Mouse (Mus musculus) kidney, postnatal 14 days (tissue): ENCODE data around the gene Dlg2.

Experiments used
- DNase-seq: peaks from one replicate; pipeline ENCODE4 v3.0.0; 2022; ENCODE audit warnings: mixed read lengths

Dlg2 gene

DNA sequence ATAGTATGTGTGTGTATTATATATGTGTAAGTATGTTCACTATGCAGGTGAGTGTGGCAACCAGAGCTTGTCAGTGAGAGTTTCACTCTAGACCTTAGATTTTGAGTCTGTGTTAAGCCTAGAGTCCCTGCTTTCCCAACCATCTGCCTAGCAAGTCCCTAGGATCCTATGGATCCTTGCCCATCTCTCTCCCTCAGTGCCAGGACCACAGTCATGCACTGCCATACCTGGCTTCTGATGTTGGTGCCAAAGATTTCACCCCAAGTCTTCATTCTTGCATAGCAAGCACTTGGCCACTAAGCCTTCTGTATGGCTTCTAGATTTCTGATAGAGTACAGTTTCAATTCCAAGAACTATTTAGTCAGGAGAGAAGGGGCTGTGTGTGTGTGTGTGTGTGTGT, 1843.7 kb downstream of the Dlg2 start:
- no peak for DNase-seq

GRCm38 (mm10) chr7:92321786-92322185, 1845.3 kb downstream of the Dlg2 start:
- no peak for DNase-seq

GRCm38 (mm10) chr7:92322342-92323069, 1846.0 kb downstream of the Dlg2 start:
- DNase-seq = peak; percentile 6

GRCm38 (mm10) chr7:92323710-92324109, 1847.2 kb downstream of the Dlg2 start:
- peak; percentile 60 for DNase-seq

DNA sequence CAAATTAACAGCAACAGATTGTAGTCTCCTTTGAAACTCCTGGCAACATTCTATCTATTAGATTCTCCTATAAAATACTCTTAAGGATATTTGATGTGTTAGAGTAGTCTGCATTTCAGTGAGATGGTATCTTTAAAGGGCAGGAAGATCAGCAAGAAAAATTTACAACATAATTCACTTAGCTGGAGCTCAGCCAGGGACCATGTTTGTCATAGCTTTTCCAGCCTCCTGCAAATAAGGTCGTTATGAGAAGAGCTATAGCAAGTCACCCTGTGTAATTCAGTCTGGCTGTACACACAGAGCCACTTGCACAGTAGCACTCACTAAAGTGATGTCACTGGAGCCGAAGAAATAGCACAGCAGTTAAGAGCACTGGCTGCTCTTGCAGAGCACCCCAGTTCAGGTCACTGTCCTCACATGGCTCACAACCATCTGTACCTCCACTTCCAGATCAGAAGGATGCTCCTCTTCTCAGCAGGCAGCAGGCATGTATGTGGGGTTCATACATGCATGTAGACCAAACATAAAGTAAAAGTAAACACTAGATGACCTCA, 1850.9 kb downstream of the Dlg2 start:
- no peak for DNase-seq

DNA sequence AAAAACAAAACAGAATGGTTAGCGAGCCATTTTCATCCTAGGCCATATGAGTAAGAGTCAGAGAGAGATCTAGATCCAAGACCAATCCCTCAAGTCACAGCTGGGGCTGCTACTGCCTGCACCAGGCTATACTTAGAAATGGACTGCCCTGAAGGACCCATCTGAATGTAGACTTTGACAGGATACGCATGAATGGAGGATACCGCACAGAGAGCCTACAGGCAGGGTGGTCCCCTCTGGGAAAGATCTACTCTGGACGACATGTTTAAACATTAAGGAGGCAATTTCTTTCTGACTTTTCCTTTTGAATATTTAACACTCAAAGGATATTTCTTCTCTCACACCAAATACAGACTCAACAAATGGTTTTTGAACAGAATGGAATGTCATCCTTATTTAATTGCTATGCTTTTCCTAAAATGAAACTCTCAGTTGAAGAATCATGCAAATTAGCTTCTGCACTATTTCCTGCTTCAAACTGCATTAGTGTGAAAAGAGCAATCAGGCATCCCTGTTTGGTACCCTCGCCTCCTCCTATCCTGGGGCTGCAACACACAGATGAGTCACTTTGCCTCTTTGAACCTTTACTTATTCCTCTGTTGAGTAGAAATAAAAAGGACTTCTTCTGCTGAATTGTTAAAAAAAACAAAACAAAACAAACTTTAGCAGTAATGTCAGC, 1856.9 kb downstream of the Dlg2 start:
- no peak for DNase-seq

DNA sequence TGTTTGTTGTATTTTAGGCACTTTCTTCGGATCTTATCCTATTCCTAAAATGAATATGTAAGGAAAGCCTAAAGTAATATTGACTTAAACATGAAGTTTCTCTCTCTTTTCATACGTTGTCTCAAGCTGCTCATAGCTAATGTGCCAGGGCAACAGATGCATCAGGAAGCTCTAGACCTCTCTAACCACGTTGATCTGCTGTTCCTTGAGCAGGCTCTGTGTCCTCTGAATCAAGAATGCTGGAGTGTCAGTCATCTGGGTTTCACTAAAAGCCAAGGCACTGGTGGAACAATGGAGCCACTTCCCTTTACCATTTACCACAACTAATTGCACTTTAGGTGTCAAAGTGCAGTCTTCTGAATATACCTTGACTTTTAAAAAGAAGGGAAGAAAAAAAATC, 1880.1 kb downstream of the Dlg2 start:
- DNase-seq = no peak

GRCm38 (mm10) chr7:92363386-92363785, 1886.9 kb downstream of the Dlg2 start:
- no peak for DNase-seq

GRCm38 (mm10) chr7:92363800-92364199, 1887.3 kb downstream of the Dlg2 start:
- no peak for DNase-seq

DNA sequence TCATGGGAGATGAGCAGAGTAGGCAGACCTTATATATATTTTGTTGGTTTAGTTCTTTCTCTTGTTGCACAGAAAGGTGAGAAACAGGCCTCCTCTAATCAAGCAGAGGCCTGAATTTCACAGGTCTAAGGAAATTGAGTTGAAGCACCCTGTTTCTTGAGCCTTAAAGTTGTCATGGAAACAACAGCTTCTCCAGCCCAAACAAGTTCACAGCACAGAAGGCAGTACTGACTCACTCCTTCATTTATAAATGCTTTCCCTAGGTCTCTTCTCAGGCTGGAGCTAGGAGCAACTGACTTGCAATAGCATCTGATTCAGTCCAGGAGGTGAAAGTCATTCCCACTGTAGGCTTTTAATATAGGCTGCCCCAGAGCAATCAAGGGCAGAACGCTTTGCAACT, 1890.6 kb downstream of the Dlg2 start:
- no peak for DNase-seq

GRCm38 (mm10) chr7:92370521-92370920, 1894.0 kb downstream of the Dlg2 start:
- no peak for DNase-seq

- no peak for DNase-seq
These were observed 1895.2 kb downstream of the Dlg2 start for GRCm38 (mm10) chr7:92371638-92372037.

DNA sequence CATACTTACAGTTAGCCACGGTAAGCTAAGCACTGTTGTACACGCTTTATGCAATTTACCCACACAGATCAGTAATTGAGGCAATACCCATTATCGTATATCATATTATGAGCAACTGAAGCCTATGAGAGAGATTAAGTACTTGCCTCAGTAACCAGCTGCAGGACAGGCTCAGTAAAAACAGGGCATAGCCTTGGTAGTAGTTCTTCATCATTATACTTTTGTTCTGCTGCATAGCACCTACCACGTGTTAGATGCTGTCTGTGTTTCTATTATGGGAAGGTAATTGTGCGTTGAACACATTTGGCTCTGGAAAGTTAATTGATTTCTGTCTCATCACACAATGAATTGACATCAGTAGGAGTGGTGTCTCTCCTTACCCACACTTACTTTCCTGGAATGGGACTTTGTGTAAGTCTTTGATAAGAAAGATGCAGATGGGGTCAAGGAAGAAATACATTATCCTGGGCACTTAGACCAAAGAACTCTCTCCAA, 1897.4 kb downstream of the Dlg2 start:
- DNase-seq = no peak

DNA sequence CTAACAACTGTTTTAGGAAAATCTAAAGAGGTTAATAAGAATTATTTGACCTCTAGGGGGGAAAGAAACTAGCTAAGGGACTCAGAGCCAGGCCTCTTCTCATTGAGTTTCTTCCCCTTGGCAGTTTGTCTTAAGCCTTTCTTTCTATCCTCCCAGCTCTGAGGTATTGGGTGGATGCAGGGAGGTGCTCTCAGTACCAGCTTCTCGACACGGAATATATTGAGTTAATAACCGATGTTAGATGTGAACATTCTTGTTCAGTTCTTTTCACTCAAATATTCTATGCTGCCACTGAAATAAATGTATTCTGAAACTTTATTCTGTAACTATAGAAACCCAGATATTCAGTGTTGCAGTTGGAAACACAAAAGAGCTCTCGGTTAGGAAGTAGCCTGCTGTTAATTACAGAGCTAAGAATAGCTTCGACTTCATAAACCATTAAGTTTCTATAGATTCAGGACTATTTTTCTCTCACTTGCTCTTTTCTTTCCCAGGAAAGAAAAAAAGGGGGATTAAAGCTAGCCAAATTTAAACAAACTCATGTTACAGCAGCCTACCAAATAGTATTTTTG, 1907.5 kb downstream of the Dlg2 start:
- DNase-seq = no peak

GRCm38 (mm10) chr7:92392052-92392640, 1915.7 kb downstream of the Dlg2 start:
- no peak for DNase-seq

- DNase-seq = no peak
These were observed 1920.3 kb downstream of the Dlg2 start for GRCm38 (mm10) chr7:92396783-92397182.

- DNase-seq = no peak
These were observed 1922.4 kb downstream of the Dlg2 start for GRCm38 (mm10) chr7:92398841-92399240.

DNA sequence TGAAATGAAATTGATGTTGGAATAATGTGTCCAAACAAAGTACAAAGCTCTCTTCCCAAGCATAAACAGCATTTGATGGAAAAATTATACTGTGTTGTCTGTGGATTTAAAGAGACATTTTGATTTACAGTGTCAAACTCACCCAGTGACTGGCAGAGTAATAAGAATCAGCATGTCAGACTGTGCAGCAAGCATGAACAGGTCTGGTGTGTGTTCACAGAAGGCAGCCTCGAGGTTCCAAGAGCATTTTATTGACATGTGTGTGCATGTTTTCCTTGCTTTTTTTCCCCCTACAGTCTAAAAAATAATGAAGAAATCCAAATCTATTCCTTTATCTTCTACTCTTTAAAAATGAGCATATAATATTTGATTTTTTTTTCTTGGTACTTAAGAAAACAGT, 1924.1 kb downstream of the Dlg2 start:
- DNase-seq = no peak

DNA sequence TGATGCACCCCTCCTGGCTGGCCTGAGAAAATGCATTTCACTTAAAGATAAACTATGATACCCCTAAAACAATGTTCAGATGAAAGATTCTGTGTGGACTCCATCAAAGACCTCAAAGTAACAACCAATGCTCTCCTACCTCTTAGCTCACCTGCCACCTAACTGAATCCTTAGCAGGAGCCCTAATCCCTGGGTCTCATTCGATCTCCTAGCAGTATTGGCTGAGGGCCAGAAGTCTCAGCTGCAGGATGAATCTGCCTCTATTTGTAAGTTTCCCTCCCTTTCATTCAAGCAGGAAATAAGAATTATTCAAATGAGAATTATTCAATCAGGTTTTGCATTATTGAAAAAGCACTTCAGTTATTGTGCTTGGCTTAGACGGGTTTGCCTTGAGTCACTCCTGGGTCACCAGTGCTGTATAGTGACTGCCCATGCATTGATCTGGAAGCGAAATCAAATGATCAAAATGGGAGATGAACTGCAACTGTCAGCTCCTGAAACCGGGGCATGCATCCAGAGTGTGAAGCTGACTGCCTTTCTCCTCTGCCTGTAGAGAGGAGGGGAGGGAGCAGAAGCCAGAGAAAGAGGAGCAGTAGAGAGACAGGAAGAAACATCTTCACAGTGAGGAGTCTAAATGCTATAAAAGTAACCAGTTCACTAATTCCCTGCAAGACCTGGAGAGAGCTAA, 1924.7 kb downstream of the Dlg2 start:
- no peak for DNase-seq

DNA sequence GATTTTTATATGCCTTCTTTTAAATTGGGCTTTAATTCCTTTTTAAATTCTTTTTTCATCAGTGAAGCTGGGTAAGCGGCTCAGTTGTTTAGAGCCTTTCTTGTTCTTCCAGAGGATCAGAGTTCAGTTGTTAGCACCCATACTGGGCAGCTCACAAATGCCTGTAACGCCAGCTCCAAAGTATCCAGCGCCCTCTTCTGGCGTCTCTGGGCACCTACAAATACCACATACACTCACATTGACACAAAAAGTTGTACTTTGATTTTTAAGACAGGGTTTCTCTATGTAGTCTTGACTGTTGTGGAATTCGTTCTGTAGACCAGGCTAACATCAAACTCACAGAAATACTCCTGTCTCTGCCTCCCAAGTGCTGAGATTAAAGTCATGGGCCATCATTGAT, 1932.0 kb downstream of the Dlg2 start:
- DNase-seq = no peak

GRCm38 (mm10) chr7:92420474-92420873, 1944.0 kb downstream of the Dlg2 start:
- no peak for DNase-seq

GRCm38 (mm10) chr7:92423017-92423416, 1946.5 kb downstream of the Dlg2 start:
- DNase-seq = no peak

DNA sequence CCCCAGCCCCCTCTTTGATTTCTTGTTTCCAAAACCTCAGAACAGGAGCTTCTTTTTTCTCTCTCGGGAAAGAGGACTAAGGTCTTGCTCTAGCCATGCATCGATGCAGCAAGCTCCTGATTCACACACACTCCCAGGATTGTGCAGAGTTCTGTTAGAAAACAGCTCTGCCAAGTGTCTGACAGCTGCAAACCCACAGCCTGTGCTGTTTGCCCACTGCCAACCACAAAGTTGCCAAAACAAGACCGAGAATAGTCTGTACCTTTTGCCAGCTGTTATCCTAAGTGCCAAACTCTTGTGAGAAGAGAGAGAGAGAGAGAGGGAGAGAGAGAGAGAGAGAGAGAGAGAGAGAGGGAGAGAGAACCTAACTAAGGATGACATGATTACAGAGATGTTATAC, 1948.2 kb downstream of the Dlg2 start:
- no peak for DNase-seq
